Mouse (Mus musculus) lung, postnatal 25 days (tissue): ENCODE measurements at regions not wholly inside any gene's neighbourhood (a gene's known extent, or its start where the extent isn't known, plus 50 kb on each side); places are given as distances from the start of the nearest gene placed in this dataset.

ENCODE experiments used
- DNase-seq: peaks from one replicate; pipeline ENCODE4 v3.0.0; 2022; ENCODE audit warnings: low spot score

DNA sequence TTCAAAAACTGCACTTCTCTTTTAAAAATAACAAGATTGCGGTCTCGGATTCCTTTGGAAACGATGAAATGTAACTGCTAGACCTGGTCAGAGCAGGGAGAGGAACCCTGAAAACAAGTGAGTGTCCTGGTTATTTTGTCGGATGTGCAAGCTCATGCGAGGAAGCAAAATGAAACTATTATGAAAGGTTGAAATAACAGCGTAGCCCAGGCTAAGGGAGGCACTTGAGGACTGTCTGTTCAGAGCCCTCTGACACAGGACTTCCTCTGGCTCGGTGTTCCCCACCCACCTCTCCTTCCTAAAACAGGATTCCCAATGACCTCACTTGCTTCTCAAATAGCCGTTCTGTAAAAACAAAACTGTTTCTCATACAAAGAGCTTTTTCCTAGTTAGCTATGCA is 51.3 kb upstream of the S1pr1 start:
- DNase-seq, result peak; percentile 85

DNA sequence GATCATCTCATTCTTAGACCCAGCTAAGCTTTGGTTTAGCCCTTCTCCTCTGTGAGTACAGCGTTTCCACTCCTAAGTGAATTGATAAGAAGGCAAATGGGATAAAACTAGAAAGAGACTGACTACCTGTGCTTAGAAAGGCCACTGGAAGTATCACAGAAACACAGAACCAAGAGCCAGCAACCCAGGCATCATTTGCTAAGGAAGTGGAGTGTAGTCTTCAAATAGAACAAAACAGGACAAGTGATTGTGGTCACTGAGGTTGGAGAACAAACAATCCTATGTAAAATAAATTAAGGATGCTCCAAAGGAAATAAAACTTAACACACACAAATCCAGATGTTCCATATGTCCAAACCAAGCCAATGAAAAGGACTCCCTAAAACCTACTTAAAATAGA is 53.4 kb upstream of the S1pr1 start:
- DNase-seq, result peak; percentile 46

DNA sequence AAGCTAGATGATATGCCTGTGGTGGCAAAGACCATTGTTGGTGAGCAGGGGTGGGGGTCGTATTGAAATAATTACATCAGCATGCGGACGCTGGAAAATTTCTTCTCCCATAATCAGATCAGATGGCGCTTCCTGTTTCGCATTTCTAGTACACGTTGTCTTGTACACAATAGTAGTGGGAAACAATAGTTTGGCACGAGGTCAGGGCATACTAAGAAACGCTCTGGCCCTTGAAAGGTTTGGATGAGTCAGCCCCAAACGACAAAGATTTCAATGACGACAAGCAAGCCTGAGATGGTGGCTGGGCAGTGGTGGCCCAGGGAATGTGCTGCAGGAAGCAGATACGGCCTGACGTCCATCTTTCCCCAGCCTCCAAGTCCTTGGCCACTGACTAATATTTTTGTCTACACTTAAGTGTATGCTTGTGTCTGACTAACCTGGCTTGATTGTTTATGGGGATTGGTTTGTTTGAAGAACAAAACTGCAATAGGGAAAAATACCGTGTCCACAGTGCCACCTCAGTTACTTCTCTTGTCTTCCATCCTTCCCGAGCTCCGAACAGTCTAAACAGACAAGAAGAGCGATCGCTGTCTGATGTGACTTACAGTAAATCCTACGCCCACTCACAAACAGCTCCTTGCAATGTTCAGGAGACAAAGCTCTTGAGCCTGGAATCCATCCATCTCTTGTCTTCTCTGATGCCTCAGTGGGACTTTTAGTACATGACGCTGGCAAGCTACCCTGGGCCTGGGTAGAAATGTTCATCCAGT is 54.1 kb upstream of the S1pr1 start:
- DNase-seq, result peak; percentile 90

DNA sequence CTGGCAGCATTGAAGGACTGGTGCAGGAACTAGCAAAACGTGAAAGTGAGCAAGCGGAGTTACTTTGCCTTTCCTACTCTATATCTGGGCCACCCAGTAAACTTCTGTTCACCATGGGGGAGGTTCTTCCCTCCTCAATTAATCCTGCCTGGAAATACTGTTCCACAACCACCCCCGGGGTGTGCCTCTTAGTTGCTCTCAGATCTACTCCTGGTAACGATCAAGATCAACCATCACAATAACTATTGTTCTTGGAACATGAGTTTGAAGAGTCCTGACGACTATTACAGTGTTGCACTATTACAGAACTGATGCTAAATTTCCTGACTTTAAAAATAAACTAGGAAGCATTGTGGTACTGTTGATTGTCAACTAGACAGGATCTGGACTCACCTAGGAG is 57.8 kb upstream of the S1pr1 start:
- DNase-seq, result no peak

DNA sequence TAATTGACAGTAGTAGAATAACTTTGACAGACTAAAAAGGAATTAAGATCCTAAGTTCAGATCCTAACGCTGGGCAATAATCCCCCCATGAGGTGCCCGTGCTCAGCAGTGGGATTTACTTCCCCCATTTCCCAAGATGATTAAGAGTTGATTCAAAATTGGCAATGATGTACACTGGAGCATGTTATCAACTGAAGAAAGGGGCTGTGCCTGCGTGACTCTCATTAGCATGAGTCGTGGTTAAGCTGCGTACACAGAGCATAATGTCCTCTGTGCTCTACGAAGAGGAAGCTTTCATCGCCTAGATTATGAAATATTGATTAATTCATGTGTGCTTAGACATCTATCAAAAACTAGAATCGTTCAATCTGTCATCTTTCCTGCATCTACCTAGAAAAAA is 59.4 kb upstream of the S1pr1 start:
- no peak for DNase-seq

DNA sequence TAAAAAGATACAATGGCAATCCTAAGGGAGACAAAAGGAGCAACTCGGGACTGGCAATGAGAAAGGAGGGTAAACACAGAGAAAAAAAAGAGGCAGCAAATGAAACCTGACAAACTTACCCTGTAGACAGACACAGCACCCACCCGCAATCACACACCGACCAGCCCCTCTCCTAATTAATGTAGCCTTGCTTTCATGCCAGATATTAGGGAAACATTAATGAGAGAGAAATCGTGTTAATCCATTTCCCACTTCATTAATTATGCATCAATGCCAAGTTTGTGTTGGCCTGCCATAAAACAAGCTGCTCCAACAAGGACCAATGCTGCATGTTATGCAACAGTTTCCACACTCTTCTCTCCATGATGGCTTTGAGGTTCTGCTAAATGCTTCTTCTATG is 59.9 kb upstream of the S1pr1 start:
- no peak for DNase-seq

DNA sequence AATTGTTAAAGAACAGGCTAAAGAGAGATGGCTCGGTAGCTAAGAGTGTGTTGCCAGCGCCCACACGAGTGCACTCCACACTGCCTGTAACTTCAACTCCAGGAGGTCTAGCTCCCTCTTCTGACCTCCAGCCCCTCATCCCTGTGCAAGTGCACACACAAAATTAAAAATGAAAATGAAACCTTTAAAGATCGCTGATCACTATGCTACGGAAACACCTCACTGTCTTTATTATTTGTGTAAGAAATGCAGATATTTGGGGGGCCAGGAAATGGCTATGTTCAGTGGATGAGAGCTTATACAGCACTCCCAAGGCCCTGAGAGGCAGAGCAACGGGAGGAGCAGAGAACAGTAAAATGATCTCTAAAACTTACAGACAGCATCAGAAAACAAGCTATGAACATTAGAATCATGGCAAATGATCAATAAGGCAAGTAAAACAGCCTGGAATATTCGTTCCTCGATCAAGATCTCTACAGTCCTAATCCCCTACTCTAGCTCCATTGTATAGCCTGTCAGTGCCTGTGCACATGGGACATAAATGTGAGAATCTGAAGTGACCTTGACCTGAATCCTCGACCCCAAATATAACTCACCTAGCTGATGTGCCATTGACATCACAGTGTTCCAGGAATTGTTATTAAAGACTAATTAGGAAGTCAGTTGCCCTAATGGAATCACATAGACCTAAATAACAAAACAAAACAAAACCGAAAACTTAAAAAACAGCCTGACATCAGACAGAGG is 64.4 kb upstream of the S1pr1 start:
- no peak for DNase-seq

DNA sequence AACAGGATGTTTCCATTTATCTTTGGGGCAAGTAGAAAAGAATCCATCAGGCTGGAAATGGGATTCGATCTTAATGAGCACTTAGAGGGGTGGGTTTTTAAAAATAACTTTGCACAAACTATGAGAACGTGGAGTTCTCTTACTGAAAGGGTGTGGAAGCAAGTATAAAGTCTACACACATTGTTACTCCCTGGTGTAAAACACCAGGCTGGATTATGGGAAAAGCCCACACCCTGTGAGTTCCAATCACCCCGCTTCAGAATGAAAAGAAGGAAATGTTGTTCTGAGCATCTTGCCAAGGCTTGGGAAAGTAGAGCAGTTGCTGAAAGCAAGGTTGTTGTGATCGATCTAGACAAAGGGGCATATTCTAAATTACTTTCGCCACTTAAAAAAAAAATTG is 65.0 kb upstream of the S1pr1 start:
- no peak for DNase-seq

DNA sequence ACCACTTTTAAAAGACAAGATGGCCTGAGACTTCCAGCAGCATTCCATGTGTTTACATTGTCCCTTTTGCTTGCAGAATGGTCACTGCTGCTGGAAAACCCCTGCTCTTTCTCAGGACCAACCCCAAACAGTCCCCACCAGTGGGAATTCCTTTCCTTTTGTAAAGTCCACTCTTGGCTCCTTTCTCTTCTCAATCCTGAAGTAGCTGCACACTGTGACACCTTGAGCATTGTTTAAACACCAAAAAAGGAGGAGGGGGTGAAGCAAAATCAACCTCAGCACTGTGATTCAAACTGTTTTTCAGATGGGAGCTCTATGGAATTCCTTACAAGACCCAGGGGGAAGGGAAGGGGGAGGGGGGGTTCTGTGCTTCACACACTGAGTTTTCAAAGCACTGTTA is 67.9 kb upstream of the S1pr1 start:
- DNase-seq, result no peak

DNA sequence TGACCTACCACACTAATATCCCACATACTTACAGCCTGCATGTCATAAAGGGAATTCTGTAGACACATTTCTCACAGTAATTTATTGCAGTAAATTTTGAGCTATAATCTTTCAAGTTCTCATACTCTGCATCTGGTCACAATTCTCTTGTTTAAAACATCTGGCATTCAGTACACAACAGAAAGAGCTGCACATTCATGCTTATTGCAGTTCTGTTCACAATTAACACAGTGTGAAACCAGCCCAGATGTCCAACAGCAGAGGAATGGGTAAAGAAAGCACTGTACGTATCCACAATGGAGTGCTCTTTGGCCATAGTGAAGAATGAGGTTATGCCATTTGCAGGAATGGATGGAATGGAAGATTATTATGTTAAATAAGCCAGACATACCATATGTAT is 72.5 kb upstream of the S1pr1 start:
- no peak for DNase-seq

DNA sequence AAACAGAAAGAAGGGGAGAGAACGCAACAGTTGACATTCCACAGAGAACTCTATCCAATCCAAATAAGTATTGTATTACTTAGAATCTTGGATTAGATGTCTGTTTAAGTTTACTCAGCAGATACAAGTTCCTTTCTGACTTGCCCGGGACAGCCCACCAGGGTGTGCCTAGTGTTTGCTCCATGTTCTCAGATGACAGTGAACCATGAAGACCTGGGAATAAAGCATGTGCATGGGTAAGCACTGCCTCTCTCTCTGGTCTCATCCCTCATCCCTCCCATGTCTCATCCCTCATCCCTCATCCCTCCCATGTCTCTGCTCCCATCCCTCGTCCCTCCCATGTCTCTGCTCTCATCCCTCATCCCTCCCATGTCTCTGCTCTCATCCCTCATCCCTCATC is 73.7 kb upstream of the S1pr1 start:
- DNase-seq, result no peak

DNA sequence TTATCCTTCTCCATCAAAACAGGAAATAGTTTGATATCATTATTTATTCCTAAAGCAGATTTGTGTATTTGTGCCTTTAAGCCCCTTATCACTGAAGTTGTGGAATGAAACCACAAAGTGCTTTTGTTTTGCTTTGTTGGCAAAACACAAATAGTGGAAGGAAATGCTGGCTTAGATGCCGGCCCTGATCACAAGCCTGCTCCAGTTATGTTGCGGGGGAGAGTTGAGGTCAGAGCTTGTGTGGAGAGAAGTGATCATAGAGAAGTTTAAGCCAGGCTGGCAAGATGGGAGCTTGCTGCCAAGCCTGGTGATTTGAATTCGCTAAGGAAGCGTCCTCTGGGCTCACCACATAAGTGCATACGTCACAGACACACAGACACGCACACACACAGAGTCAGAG is 74.2 kb upstream of the S1pr1 start:
- DNase-seq, result peak; percentile 57

DNA sequence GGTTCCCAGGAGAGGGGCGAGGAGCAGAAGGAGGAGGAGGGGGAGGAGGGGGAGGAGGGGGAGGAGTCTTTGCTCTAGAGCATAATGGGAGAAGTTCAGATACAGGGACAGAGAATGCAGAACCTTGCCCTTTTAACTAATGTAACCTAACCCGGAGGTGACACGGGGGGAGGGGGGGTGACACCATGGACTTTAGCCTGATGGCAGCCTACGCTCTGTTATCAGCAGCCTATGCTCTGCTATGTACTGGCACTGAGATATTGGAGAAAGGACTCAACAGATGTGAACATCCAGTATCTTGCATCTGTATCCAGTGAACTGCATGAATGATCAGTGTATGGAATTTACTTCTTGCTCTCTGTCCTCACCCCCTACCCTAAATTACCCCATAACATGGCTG is 77.7 kb upstream of the S1pr1 start:
- no peak for DNase-seq

DNA sequence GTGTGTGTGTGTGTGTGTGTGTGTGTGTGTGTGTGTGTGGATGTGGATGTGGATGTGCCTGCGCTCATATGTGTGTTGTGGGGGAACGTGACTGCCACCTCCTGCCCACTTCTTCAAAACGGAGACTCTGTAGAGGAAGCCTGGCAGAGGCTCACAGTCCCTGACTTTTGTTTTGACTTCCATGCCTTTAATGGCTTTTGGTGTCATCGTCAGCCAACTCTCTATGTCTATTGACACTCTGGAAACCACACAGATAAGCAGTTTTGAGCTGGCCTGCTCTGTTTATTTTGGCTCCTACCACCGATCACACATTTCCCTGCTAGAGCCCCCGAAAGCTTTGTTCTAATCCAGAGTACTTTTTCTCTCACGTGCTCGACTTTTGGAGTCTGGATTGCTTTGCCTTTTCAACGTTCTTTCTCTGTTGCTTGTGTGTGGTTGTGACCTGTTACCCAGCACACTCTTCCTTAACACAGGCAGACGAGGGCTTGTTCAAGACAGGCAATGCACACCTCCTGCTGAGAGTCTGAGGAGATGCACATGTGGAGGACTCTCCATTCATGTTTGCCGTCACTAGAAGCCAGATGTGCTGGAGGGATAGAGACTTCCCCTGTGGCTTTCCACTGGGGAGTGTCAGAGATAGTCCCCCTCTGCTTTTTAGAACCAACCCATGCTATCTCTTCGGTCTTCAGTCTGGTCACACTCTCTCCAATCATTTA is 78.6 kb upstream of the S1pr1 start:
- DNase-seq, result peak; percentile 77

DNA sequence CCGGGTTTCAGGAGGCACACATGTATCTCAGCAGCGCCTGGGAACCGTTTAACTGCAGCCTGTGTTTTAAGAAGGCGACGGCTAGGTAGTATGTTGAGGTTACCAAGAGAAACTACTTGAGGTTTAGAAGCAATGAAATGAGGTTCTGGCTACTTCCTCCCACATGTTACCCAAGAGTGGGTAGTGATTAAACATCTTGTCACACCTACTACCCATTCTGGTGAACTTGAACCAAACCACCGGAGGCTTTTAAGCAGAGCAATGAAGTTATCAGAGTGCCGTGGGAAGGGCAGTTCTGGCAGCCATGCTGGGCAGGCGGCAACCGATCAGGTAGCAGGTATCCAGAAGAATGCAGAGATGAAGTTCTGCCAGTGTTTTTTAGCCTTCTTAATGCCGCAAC is 84.5 kb upstream of the S1pr1 start:
- DNase-seq, result peak; percentile 27

DNA sequence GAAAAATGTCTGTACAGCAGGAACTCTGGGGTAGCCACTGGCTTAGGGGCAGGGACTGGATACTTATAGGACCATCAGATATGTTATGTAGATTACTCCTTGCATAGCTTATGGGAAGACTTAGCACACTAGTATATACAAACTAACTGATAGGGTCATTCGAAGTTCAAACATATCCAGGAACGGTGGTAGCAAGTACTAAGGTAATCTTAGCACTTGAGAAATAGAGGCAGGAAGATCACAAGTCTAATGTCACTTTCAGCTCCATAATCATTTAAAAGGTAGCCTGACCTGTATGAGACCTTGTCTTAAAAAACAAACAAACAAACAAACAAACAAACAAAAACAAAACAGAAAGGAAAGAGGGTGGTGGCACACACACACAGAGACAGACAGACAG is 85.1 kb upstream of the S1pr1 start:
- DNase-seq, result no peak

DNA sequence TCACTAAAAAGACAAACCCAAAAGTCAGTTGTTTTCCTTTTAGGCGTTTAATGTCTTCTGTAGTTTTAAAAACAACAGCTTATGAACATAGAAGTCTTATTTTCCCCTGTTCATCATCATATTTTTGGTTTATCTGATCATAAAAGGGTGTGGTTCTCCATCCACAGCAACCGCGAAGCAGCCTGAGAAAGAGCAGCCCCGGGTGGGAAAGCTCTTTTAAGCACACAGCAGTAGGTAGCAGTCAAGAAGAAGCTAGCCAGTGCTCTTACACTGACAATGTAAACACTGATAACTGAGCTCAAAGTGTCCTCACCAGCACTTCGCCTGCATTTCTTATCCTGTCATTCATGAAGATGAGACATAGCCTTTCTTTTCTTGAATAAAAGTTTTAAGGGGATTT is 86.0 kb upstream of the S1pr1 start:
- no peak for DNase-seq

DNA sequence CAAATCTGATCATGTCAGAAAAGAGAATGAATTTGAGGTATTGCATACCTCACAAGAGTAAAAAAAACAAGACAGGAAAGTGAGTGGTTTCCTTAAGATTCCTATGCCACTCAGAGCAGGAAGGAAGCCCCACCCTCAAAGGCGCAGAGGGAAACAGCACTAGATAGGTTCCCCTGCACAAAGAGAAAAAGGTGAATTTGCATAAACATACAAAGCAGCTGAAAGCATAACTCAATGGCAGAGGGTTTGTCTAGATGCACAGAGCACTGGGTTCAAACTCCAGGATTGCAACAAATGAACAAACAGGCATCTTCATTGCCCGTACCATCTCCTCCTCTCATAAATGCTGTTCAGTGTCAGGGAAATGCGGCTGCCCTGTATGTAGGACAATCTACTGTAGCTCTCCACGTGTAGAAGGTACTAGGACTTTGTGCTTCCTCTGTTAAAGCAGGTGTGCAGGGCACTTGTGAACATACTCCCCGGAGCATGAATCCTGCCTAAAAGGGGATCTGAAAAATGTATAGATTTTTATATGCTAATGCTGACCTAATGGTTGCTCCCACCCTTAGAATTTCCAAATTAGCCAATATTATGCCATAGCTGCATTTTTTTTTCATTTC is 85.9 kb upstream of the Dph5 start:
- DNase-seq, result peak; percentile 40

DNA sequence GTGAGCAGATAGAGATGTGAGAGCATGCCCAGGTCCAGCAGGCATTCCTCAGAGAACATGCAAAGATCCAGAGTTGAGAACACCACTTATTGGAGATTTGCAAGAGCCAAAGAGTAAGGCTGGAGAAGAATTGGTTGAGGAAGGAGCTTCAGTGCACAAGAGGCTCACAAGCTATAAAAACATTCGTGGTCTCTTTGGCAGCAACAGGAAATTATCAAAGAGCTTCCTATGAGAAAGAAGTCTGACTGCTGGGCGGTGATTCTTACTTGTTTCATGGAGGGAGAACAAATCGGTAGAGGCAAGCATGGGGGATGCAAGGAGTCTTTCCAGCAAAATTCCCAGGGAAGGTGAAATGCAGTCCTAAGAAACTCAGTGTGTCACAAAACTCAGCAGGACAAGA is 83.0 kb upstream of the Dph5 start:
- DNase-seq, result no peak

DNA sequence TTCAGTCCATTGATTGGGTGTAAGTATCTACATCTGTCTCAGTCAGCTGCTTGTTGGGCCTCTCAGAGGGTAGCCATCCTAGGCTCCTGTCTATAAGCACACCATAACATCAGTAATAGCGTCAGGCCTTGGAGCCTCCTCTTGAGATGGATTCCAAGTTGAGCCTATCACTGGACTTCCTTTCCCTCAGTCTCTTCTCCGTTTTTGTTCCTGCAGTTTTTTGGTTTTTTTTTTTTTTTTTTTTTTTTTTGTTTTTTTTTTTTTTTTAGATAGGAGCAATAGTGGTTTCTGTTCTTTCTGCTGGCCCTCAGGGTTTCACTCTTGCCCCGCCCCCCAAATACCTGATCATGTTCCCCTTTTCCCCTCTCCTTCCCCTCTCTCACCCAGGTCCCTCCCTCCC is 80.6 kb upstream of the Dph5 start:
- DNase-seq, result no peak

DNA sequence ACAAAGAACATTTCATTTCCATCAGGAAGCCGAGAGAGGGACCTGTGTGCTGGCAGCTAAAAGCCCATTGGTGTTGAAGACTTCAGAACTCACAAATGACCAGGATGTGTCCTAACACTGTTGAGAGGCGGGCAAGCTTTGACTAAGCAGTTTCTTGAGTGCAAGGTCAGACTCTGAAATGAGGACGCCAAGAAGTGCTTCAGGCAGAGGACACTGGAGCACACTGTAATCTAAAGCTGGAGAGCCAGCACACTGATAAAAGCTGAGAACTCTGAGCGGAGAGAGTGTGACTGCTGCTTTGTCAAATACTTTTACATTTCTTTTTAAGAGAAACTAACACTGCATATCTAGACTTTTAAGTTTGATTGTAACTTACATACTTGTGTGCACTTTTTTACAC is 72.5 kb upstream of the Dph5 start:
- peak; percentile 29 for DNase-seq

DNA sequence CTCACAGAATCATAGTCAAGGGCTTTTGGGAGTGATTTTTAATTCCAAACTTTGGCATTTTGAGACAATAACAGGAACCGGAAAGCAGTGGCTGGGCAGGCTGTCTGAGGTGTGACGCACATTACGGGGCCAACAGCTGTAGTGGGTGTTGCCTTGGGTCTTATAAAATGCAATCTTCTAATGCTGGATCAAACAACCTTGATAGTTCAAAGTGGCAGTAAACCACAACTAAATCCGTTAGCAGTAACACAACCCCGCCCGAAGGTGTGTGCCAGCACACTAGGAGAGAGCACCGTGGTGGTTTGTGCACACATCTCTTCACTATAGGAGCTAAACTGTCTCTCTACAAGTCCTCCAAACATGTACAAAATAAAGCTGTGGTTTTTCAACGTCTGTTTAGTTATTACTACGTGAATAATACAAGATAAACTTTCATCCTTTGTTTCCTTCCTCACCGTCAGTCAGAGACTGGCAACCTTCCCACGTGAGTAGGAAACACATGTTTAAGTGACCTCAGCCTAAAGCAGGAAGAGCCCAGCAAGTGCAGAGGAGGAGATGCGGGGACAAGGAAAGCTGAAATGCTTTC is 72.0 kb upstream of the Dph5 start:
- peak; percentile 77 for DNase-seq
